Mouse (Mus musculus): ENCODE data around the gene Akt3.

GRCm38 (mm10) chr1:177015917-177016316 lies 242.1 kb downstream of the Akt3 start:
- TF ChIP-seq CTCF (IDR thresholded peaks at IDR 0.05; ENCODE audit: low read depth, low read length) (no peak), POLR2A (IDR thresholded peaks at IDR 0.05; ENCODE audit: insufficient read depth, low read length) (no peak), EP300 (IDR thresholded peaks at IDR 0.05; ENCODE audit: insufficient read depth, low read depth, low read length) (no peak)
